Mouse (Mus musculus) CH12.LX (cell line): ENCODE measurements at regions not wholly inside any gene's neighbourhood (a gene's known extent, or its start where the extent isn't known, plus 50 kb on each side); places are given as distances from the start of the nearest gene placed in this dataset.
"Not testable (repeated sequence)": the region's sequence is repeated elsewhere in the genome, so short reads cannot be mapped to it uniquely, and the experiment has no call there.

Experiments used
- DNase-seq: peaks from one replicate; pipeline ENCODE4 v3.0.0-alpha.2; 2013; ENCODE audit errors: extremely low read depth
- H3K27ac ChIP-seq: 2 replicates; pipeline ENCODE4 v1.5.1; 2012; ENCODE audit warnings: low read depth, mild to moderate bottlenecking, control low read depth, moderate library complexity; ENCODE audit not compliant: insufficient read depth
- H3K27me3 ChIP-seq: replicated peaks from 2 replicates; pipeline ENCODE3; 2012; ENCODE audit warnings: inconsistent platforms
- H3K36me3 ChIP-seq, 2 experiments: replicated peaks in 1 of 2; 2 replicates each; pipeline versions ENCODE3 to v1.6.1; 2012; ENCODE audit warnings: inconsistent platforms in 1 of 2, low read length in 1 of 2, mild to moderate bottlenecking in 1 of 2, mixed read lengths in 1 of 2, moderate library complexity in 1 of 2; ENCODE audit not compliant: control insufficient read depth in 1 of 2, insufficient read depth in 1 of 2
- H3K4me1 ChIP-seq, 2 experiments: 2 replicates each; pipeline ENCODE4 v1.6.1; 2012; ENCODE audit warnings: inconsistent platforms in 1 of 2, moderate library complexity in 1 of 2; ENCODE audit not compliant: insufficient read depth in 2 of 2, control insufficient read depth in 1 of 2
- H3K4me2 ChIP-seq: 2 replicates; pipeline ENCODE4 v1.6.1; 2012; ENCODE audit warnings: low read depth, mild to moderate bottlenecking, control low read depth; ENCODE audit not compliant: poor library complexity, insufficient read depth, severe bottlenecking
- H3K4me3 ChIP-seq, 3 experiments: fragments of 150-350 bp in 1 of 3; sonication (generic) in 1 of 3; replicated peaks in 1 of 3; 2 replicates each; pipeline versions ENCODE3 to v1.5.1; 2011 to 2012; ENCODE audit warnings: low read depth in 2 of 3, low read length in 2 of 3, mild to moderate bottlenecking in 2 of 3, moderate library complexity in 2 of 3, control low read depth in 1 of 3, improper control_type of control experiment in 1 of 3, inconsistent platforms in 1 of 3, mixed read lengths in 1 of 3; ENCODE audit not compliant: poor library complexity in 1 of 3
- H3K79me2 ChIP-seq: replicated peaks from 2 replicates; pipeline ENCODE4 v1.6.1; 2012; ENCODE audit warnings: mild to moderate bottlenecking, moderate library complexity; ENCODE audit not compliant: control insufficient read depth, poor library complexity, insufficient read depth, severe bottlenecking; ENCODE audit errors: extremely low read depth
- H3K9ac ChIP-seq: 2 replicates; pipeline ENCODE4 v1.6.1; 2012; ENCODE audit warnings: low read depth, mild to moderate bottlenecking, control low read depth, moderate library complexity; ENCODE audit not compliant: insufficient read depth
- H3K9me3 ChIP-seq: replicated peaks from 2 replicates; pipeline ENCODE3; 2012; ENCODE audit warnings: low read length, inconsistent platforms, mixed read lengths
- BHLHE40 ChIP-seq: IDR thresholded peaks from 2 replicates; pipeline ENCODE4 v1.6.1; 2011; ENCODE audit warnings: mild to moderate bottlenecking, low read depth, low read length, improper control_type of control experiment
- CTCF ChIP-seq, 2 experiments: IDR thresholded peaks in 1 of 2; conservative IDR thresholded peaks in 1 of 2; 2 replicates each; pipeline ENCODE4 v1.5.1; 2011 to 2012; ENCODE audit warnings: low read depth in 2 of 2, low read length in 2 of 2, improper control_type of control experiment in 1 of 2, inconsistent platforms in 1 of 2, mild to moderate bottlenecking in 1 of 2, moderate library complexity in 1 of 2
- ETS1 ChIP-seq: conservative IDR thresholded peaks from 2 replicates; pipeline ENCODE4 v1.6.1; 2012; ENCODE audit warnings: low read depth, mild to moderate bottlenecking, inconsistent platforms, low read length, improper control_type of control experiment, moderate library complexity
- IRF4 ChIP-seq: IDR thresholded peaks from 2 replicates; pipeline ENCODE4 v1.6.1; 2014; ENCODE audit warnings: low read depth, mild to moderate bottlenecking, inconsistent platforms, low read length, improper control_type of control experiment
- MAX ChIP-seq: IDR thresholded peaks from 2 replicates; pipeline ENCODE4 v1.6.1; 2011; ENCODE audit warnings: low read length, improper control_type of control experiment
- MEF2A ChIP-seq: IDR thresholded peaks from 2 replicates; pipeline ENCODE4 v1.6.1; 2014; ENCODE audit warnings: low read depth, mild to moderate bottlenecking, inconsistent platforms, low read length, improper control_type of control experiment, borderline replicate concordance
- NRF1 ChIP-seq: IDR thresholded peaks from 2 replicates; pipeline ENCODE4 v1.6.1; 2014; ENCODE audit warnings: low read depth, mild to moderate bottlenecking, inconsistent platforms, low read length, improper control_type of control experiment, moderate library complexity
- RAD21 ChIP-seq: IDR thresholded peaks from 2 replicates; pipeline ENCODE4 v1.6.1; 2011; ENCODE audit warnings: low read depth, mild to moderate bottlenecking, low read length, improper control_type of control experiment, moderate library complexity
- SMC3 ChIP-seq: IDR thresholded peaks from 2 replicates; pipeline ENCODE4 v1.6.1; 2011; ENCODE audit warnings: low read depth, low read length, improper control_type of control experiment
- dilution Hi-C: fragments of 300-500 bp; cut with MboI; formaldehyde crosslinking; loops from 2 replicates; pipeline ENCODE4 v1.14.3; 2020; ENCODE audit warnings: low sequenced_read_pairs; ENCODE audit not compliant: extremely low pct_unique_long_range_greater_than_20kb, extremely low pct_ligation_motif_present
- in situ Hi-C: fragments of 300-500 bp; cut with MboI; formaldehyde crosslinking; loops from 3 replicates; pipeline ENCODE4 v1.14.3; 2019; ENCODE audit warnings: low sequenced_read_pairs, low pct_ligation_motif_present, low pct_unique_long_range_greater_than_20kb, mixed read lengths

DNA sequence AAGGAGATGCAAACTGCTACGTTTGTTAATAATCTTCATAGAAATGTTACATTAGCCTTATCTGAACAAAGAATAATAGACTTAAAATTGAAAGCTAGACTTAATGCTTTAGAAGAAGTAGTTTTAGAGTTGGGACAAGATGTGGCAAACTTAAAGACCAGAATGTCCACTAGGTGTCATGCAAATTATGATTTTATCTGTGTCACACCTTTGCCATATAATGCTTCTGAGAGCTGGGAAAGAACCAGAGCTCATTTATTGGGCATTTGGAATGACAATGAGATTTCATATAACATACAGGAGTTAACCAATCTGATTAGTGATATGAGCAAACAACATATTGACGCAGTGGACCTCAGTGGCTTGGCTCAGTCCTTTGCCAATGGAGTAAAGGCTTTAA lies 714.8 kb upstream of the Tacstd2 start:
- H3K9me3 ChIP-seq, DNase-seq, H3K4me1 ChIP-seq, H3K79me2 ChIP-seq, dilution Hi-C loops, H3K27me3 ChIP-seq, H3K36me3 ChIP-seq: not testable (repeated sequence)
- H3K9ac ChIP-seq, result peak overlapping the region; percentile 88
- H3K27ac ChIP-seq, result peak overlapping the region; percentile 79
- TF ChIP-seq SMC3 (peak; percentile 26), IRF4 (peak; percentile 24; the same call in 1 of the 2 replicates), RAD21 (peak; percentile 45), CTCF (conservative IDR thresholded peaks at IDR 0.05 in 1 of 2, IDR thresholded peaks at IDR 0.05 in 1 of 2; ENCODE audit: low read depth in 2 of 2, low read length in 2 of 2) (peak in 1 of 2 experiments; percentile 53; a peak in 2 of 4 replicates)
- peak overlapping the region; percentile 67 for H3K4me2 ChIP-seq
- H3K4me3 ChIP-seq, result peak overlapping the region in 1 of 3 experiments; percentile 44
- in situ Hi-C loops, result loop anchor here (10.0 kb wide), 1 partner anchor 254 kb away; no protein-coding TSS in a partner anchor

DNA sequence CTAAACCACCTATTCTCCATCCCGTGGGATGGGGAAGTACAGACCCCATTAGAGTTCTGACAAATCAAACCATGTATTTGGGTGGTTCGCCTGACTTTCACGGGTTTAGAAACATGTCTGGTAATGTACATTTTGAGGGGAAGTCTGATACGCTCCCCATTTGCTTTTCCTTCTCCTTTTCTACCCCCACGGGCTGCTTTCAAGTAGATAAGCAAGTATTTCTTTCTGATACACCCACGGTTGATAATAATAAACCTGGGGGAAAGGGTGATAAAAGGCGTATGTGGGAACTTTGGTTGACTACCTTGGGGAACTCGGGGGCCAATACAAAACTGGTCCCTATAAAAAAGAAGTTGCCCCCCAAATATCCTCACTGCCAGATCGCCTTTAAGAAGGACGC lies 713.7 kb upstream of the Tacstd2 start:
- in situ Hi-C loops, H3K27me3 ChIP-seq, H3K79me2 ChIP-seq, dilution Hi-C loops, H3K36me3 ChIP-seq, H3K4me1 ChIP-seq, DNase-seq, H3K9me3 ChIP-seq: not testable (repeated sequence)
- Histone ChIP-seq H3K4me3 (peak overlapping the region in 2 of 3 experiments; percentile 30 to 39), H3K27ac (peak overlapping the region; percentile 84), H3K4me2 (peak overlapping the region; percentile 23), H3K9ac (peak overlapping the region; percentile 47)
- 0 out of 2 replicates have a peak, but pooled peaks have one; percentile 13 for TF ChIP-seq BHLHE40

DNA sequence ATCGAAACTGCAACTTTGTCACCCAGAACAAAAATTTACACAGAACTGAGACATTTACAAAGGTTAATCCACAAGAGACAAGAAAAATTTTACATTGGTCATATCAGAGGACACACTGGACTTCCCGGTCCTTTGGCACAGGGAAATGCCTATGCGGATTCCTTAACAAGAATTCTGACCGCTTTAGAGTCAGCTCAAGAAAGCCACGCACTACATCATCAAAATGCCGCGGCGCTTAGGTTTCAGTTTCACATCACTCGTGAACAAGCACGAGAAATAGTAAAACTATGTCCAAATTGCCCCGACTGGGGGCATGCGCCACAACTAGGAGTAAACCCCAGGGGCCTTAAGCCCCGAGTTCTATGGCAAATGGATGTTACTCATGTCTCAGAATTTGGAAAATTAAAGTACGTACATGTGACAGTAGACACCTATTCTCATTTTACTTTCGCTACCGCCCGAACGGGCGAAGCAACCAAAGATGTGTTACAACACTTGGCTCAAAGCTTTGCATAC lies 712.5 kb upstream of the Tacstd2 start:
- peak overlapping the region; percentile 32 to 55 (median 47) for H3K4me3 ChIP-seq
- peak overlapping the region; percentile 67 for H3K4me2 ChIP-seq
- H3K27me3 ChIP-seq, in situ Hi-C loops, H3K4me1 ChIP-seq, H3K9me3 ChIP-seq, H3K79me2 ChIP-seq, H3K36me3 ChIP-seq, dilution Hi-C loops: not testable (repeated sequence)
- H3K9ac ChIP-seq, result peak overlapping the region; percentile 63
- peak; percentile 66 for DNase-seq
- TF ChIP-seq BHLHE40 (peak; percentile 80), ETS1 (peak; percentile 61), MAX (0 out of 2 replicates have a peak, but pooled peaks have one; percentile 48), MEF2A (0 out of 2 replicates have a peak, but pooled peaks have one; percentile 26), IRF4 (peak; percentile 63), NRF1 (peak; percentile 52; the same call in 1 of the 2 replicates)
- H3K27ac ChIP-seq, result peak overlapping the region; percentile 92

DNA sequence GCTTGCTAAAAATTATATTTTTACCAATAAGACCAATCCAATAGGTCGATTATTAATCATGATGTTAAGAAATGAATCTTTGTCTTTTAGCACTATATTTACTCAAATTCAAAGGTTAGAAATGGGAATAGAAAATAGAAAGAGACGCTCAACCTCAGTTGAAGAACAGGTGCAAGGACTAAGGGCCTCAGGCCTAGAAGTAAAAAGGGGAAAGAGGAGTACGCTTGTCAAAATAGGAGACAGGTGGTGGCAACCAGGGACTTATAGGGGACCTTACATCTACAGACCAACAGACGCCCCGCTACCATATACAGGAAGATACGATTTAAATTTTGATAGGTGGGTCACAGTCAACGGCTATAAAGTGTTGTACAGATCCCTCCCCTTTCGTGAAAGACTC lies 707.2 kb upstream of the Tacstd2 start:
- H3K4me3 ChIP-seq, in situ Hi-C loops, H3K4me1 ChIP-seq, dilution Hi-C loops, H3K36me3 ChIP-seq, H3K79me2 ChIP-seq, H3K4me2 ChIP-seq, H3K9me3 ChIP-seq, H3K27me3 ChIP-seq, DNase-seq, H3K27ac ChIP-seq, H3K9ac ChIP-seq: not testable (repeated sequence)
